Mouse (Mus musculus) hindbrain, embryonic 14.5 days (tissue): ENCODE data around the gene Sft2d2. TPM values are rescaled to one million over a fixed set of nuclear protein-coding genes. Genes with fewer than 3 reads are reported as not detected.

Source experiments
- ATAC-seq: fragments of 200-750 bp; cut with Nextera tagmentation; 2 replicates; pipeline ENCODE4 v1.8.0; 2017; ENCODE audit warnings: moderate number of reproducible peaks, mild to moderate bottlenecking, moderate TSS enrichment, moderate library complexity; ENCODE audit not compliant: low FRiP score
- DNase-seq: peaks from one replicate; pipeline ENCODE4 v3.0.0-alpha.2; 2015; ENCODE audit warnings: low spot score
- H3K27ac ChIP-seq: fragments of 300-500 bp; sonication (generic); 2 replicates; pipeline ENCODE4 v1.5.1; 2014; ENCODE audit warnings: mild to moderate bottlenecking, moderate library complexity
- H3K27me3 ChIP-seq: fragments of 300-500 bp; sonication (generic); 2 replicates; pipeline ENCODE4 v1.6.1; 2014; ENCODE audit warnings: mild to moderate bottlenecking, low read length, mixed read lengths; ENCODE audit not compliant: control insufficient read depth, insufficient read depth
- H3K36me3 ChIP-seq: fragments of 300-500 bp; sonication (generic); replicated peaks from 2 replicates; pipeline ENCODE4 v1.6.1; 2014; ENCODE audit not compliant: control insufficient read depth, insufficient read depth
- H3K4me1 ChIP-seq: fragments of 300-500 bp; sonication (generic); replicated peaks from 2 replicates; pipeline ENCODE4 v1.6.1; 2014; ENCODE audit warnings: antibody characterized with exemption, low read length, mixed read lengths; ENCODE audit not compliant: control insufficient read depth, insufficient read depth
- H3K4me2 ChIP-seq: fragments of 300-500 bp; sonication (generic); replicated peaks from 2 replicates; pipeline ENCODE4 v1.6.1; 2014; ENCODE audit warnings: mild to moderate bottlenecking, moderate library complexity
- H3K4me3 ChIP-seq: fragments of 300-500 bp; sonication (generic); replicated peaks from 2 replicates; pipeline ENCODE4 v1.5.1; 2014; ENCODE audit warnings: mild to moderate bottlenecking, low read length
- H3K9ac ChIP-seq: fragments of 300-500 bp; sonication (generic); 2 replicates; pipeline ENCODE4 v1.6.1; 2014
- H3K9me3 ChIP-seq: fragments of 300-500 bp; sonication (generic); 2 replicates; pipeline ENCODE4 v1.6.1; 2016; ENCODE audit warnings: low read length; ENCODE audit not compliant: control insufficient read depth
- whole genome bisulfite sequencing: fragments of 180-500 bp; shearing (Covaris S2); extraction: QIAGEN DNeasy Blood & Tissue Kit; methylation state at CpG from one replicate; pipeline ENCODE4 v1.1.7; 2014; 5-methylcytosine and 5-hydroxymethylcytosine counted together
- polyA plus RNA-seq: library from polyadenylated mRNA; unstranded; fragments of >200 nt; fragmentation: Nextera tagmentation; extraction: Ambion mirVana; gene quantifications from 2 replicates; pipeline ENCODE4 v1.2.1, GENCODE M21; 2014

The Sft2d2 gene
- polyA plus RNA-seq, 1 experiment from 2014 or later: 8.0 TPM

- Histone ChIP-seq H3K27ac (no peak overlapping the region), H3K36me3 (no peaks in the 10 kb centered on the region), H3K4me2 (no peak overlapping the region), H3K9me3 (no peaks in the 10 kb centered on the region), H3K4me1 (no peaks in the 10 kb centered on the region), H3K27me3 (no peaks in the 10 kb centered on the region), H3K4me3 (no peak overlapping the region), H3K9ac (no peak overlapping the region)
- DNase-seq (no peak), ATAC-seq (0 out of 2 replicates have a peak, but pooled peaks have one; percentile 46)
- WGBS: 55% methylated on average over 5 of the region's 5 CpGs
Observed at GRCm38 (mm10) chr1:165129573-165129972, 64.7 kb downstream of the Sft2d2 start.

Other genes with a start within 250 kb of the Sft2d2 start
- not detected in 2 replicates for gene Tbx19, start 33.7 kb downstream of the Sft2d2 start, polyA plus RNA-seq
- gene Tiprl, start 42.6 kb upstream of the Sft2d2 start, polyA plus RNA-seq: 136 and 138 TPM in 2 replicates
- gene Gpr161, start 101.4 kb upstream of the Sft2d2 start, polyA plus RNA-seq: 3.6 and 4.6 TPM in 2 replicates